Mouse (Mus musculus) common myeloid progenitor, adult 5-6 weeks (primary cell): ENCODE measurements around the gene H2-M10.6. TPM values are rescaled to one million over a fixed set of nuclear protein-coding genes. Genes with fewer than 3 reads are reported as not detected.
A peak's percentile ranks its signal among the peaks of the same experiment; 100 is the strongest.

Experiments used
- ATAC-seq: replicated peaks from 2 replicates; pipeline ENCODE4 v1.8.0; 2016; ENCODE audit warnings: low read depth, mild to moderate bottlenecking, moderate TSS enrichment, inconsistent platforms; ENCODE audit not compliant: poor library complexity, severe bottlenecking
- total RNA-seq: library from RNA; stranded (forward); fragments of 200-1000, 187-1606 nt; gene quantifications from 2 replicates; pipeline ENCODE4 v1.2.3, GENCODE M21; 2017

The H2-M10.6 gene
- total RNA-seq, 1 experiment from 2014 or later = not detected

DNA sequence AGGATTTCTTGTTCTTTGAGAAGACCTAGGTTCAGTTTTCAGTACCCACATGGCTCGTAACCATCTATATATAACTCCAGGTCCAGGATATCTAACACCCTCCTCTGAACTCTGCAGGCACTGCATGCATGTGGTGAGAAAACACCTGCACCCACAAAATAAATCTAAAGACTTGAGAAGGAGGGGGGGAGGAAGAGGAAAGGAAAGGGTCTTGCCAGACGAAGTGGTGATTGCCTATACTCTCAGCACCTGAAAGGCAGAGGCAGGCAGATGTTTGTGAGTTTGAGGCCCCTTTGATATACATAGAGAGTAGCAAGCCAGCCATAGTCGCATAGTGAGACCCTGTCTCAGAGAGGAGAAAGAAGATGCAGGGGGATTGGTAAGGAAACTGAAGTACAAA, 28.0 kb downstream of the H2-M10.6 start:
- ATAC-seq = no peak

DNA sequence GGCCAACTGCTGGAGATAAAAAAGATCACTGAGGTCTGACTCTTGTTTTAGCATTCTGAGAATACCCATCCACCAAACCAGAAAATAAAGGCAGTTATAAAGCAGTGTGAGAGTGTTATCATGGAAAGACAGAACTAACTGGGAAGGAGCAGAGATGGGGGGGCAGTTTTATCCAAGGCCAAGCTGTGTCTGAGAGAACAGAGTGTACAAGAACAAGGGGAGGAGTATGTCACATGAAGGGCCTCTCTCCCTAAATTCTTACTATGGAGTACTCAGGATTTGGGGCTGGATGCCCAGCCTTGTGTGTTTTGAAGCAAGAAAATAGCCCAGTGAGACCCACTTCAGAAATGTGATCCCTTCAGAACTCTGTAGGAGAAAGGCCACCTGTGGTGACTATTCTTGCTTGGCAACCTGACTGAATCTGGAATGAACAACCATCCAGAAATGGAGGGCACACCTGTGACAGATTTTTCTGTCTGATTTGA, 29.0 kb downstream of the H2-M10.6 start:
- ATAC-seq = no peak

DNA sequence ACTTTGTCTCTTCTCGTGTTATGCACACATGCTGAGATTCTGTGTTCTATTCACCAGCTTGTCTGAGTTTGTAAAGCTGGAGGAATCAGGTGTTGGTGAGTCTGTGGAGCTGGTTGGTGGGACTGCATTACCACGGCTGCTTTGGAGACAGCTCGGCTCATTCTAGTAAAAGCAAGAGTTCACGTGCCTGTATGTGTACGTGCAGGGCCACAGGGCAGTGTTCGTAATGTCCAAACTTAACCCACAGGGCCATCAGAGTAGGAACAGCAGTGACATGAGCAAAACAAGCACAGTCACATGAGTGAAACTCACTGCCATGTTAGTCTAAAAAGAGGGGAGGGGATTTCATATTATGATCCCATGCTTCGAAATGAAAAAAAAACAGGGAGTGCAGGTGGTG, 31.7 kb downstream of the H2-M10.6 start:
- ATAC-seq = no peak

DNA sequence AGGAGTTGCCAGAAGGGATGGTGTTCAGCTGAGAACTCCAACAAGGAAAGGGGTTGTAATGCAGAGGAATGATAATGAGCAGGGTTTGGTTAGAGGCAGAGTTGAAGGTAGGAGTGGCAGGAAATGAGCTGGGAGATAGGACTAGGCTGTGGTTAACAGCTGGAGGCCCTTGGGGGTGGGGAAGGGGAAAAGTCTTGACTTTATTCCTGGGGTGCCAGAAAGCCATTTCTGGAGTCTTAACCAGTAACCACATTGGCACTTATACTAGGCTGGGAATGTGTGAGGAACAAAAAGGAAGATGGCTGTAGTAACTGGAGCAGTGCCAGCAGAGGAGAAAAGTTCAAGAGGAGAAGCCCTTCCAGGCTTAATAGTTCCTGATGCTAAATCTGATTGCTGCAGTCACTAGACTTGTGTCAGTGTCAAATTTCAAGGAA, 32.3 kb downstream of the H2-M10.6 start:
- ATAC-seq = peak; percentile 92

DNA sequence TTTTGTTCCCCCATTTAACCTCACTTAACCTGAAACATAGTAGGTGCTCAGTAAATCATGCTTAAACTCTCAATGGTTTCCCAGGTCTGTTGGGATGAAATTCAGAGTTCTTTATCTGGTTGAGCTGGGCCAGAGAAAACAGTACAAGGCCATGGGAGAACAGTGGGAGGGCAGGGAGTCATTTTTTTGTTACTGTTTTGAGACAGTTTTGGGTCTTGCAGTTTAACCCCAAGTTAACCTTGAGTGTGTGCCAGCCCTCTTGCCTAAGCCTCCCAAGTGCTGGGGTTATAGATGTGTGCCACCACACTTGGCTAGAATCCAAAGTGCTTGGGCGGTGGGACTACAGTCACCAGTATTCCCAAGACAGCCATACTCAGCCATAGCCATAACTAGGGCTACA, 32.8 kb downstream of the H2-M10.6 start:
- no peak for ATAC-seq

DNA sequence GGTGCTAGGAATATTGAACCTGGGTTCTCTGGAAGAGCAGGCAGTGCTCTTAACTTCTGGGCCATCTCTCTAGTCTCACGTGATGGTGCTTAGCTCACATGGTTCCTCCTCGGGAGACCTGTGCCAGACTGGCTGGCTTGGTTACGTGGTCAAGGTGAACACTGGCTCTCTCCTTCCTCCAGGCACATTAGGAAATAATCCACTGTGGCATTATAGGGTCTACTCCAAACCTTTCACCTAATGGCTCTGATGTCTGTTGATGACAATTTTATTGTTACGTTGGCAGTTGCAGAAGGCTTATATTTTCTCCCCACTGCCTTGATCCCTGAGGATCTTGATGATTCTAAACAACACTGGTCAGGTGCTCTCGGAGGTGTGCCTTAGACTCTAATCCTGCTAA, 36.9 kb downstream of the H2-M10.6 start:
- no peak for ATAC-seq

DNA sequence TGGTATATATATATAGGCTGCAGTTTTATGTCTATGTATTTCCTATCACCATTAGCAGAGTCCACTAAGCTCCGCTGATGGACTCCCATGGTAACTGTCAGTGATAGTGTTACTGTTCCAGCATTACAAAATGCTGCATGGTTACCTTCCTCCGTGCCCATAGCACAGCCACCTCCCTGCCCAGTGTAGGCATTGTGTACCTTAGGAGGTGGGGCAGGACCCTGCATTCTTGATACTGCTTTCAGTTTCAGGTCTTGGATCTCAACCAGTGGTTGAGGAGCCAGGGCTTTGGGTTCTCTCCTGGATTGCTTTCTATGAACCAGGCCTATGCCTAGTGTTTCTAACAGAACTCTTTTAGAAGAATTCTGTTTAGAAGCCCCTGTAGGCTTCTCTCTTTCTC, 38.0 kb downstream of the H2-M10.6 start:
- ATAC-seq = no peak

DNA sequence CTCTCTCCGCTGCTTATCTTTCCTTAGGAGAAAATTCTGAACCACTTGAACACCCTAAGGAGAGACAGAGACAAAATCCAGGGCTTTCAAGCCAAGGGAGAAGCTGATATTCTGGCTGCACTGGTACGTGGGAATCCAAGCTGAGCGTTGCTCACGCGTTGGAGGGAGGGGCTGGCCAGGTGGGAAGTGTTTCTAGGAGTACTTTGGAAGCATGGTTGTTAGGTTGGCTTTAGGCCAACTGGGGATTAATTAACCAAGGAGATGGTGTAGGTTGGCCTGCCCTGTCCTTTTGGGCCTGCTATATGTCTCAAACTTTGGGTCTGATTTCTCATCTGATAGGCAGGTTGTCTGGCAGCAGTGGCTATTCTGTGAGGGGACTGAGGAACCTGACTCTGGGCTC, 39.2 kb downstream of the H2-M10.6 start:
- no peak for ATAC-seq

DNA sequence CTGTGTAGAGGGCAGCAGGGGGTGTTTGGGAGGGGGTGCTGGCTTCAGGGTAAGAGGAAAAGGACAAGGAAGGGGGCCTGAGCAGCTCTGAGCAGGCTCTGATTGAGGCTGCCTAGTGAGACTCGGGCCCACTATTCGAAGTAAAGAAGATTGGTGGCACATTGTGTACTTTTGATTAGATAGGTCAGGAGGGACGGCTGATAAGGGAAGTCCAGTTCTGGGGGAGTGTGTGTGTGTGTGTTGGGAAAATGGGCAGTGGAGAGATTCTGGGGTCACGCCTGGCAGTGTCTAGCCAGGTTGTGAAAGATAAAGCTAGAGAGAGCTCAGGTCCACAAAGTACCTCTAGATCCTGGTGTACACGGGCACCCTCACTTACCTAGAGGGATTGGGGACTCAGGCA, 39.7 kb downstream of the H2-M10.6 start:
- no peak for ATAC-seq

DNA sequence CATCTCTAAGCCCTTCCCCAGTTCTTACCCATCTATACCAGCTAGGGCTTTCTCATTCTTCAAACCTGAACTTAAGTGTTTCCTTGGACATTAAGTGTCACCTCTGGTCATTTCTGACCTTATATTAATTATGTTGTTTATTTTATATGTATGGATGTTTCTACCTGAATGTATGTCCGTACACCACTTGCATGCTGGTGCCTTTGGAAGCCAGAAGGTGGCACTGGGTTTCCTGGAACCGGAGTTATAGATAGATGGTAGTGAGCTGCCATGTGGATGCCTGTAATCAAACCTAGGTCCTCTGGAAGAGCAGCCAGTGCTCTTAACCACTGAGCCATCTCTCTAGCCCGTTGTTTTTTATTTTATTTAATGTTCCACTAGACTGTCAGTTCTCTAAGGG, 43.5 kb downstream of the H2-M10.6 start:
- ATAC-seq = no peak

DNA sequence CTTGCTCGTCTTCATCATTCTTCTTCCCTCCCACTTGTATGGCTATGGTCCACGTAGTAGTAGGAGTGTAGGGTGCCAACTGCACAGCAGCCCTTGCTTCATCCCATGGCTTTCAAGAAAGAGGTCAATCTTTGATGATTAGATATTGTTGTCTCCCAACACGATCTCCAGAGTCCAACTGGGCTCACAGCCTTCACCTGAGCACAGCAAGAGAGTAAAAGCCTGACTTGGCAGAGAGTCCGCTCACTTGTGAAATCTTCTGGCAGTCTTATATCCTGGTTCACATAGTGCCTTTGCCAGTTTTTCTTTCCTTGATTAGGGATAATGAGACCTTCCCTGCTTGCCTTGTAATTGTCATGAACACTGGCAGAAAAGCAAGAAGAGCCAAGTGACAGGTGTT, 44.3 kb downstream of the H2-M10.6 start:
- ATAC-seq = no peak

DNA sequence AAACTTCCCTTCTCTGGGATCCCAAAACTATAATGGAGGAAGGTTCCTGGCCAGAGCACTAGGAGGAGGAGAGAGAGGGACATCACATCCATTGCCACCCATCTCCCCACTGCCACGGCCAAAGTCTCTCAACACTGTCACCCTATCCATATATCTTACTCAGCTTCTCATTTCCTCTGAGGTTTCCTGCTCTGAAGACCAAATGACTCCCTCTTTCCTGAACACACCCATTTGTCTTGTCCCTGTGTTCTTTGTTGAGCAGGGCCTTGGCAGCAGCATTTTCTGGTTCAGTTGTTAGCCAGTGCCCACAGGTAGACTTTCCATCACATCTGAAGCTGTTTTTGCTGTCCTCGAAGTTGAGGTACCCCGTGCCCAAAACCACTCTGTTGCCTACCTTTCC, 46.2 kb downstream of the H2-M10.6 start:
- peak; percentile 77 for ATAC-seq

DNA sequence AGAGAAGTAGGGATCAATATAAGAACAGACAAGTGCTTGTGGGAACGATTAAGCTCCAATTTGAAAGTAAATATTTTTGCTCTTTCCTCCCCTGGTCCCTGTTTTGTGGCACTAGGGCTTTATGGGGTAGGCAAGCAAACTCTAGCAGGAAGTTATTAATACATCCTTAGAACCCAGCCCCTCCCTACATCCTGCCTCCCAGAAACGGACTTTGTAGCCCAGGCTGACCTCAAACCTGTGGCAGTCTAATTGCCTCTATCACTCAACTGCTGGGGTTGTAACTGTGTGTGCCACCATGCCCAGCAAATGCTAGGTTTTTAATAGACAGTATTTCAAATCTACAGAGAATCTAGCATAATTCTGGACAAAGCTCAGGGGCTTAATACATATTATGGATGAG, 49.7 kb downstream of the H2-M10.6 start:
- ATAC-seq = no peak

Other genes with a start within 250 kb of the H2-M10.6 start
- not detected in 2 replicates for gene H2-M9, start 169.5 kb upstream of the H2-M10.6 start, total RNA-seq
- not detected in 2 replicates for gene H2-M1, start 140.0 kb upstream of the H2-M10.6 start, total RNA-seq
- gene H2-M10.5, start 39.3 kb upstream of the H2-M10.6 start, total RNA-seq = not detected in 2 replicates
- gene Trim26, start 25.0 kb downstream of the H2-M10.6 start, total RNA-seq = 10.8 and 18.0 TPM in 2 replicates
- 0.18 TPM in 1 of 2 replicates, not detected in the other for gene Trim15, start 55.0 kb downstream of the H2-M10.6 start, total RNA-seq
- 4.3 and 8.9 TPM in 2 replicates for gene Trim10, start 57.4 kb downstream of the H2-M10.6 start, total RNA-seq
- gene Trim40, start 78.0 kb downstream of the H2-M10.6 start, total RNA-seq = not detected in 2 replicates
- gene Trim31, start 85.9 kb downstream of the H2-M10.6 start, total RNA-seq = not detected in 2 replicates
- gene Rnf39, start 130.7 kb downstream of the H2-M10.6 start, total RNA-seq = 0.05 TPM in 1 of 2 replicates, not detected in the other
- gene Ppp1r11, start 139.6 kb downstream of the H2-M10.6 start, total RNA-seq = 41.4 and 79.0 TPM in 2 replicates
- 35.6 and 37.3 TPM in 2 replicates for gene Znrd1, start 146.4 kb downstream of the H2-M10.6 start, total RNA-seq
- gene Znrd1as, start 146.4 kb downstream of the H2-M10.6 start, total RNA-seq = 7.8 and 9.0 TPM in 2 replicates
- gene 2410137M14Rik, start 169.1 kb downstream of the H2-M10.6 start, total RNA-seq = not detected in 2 replicates
- gene H2-M5, start 177.4 kb downstream of the H2-M10.6 start, total RNA-seq = not detected in 2 replicates
- 1.1 and 2.9 TPM in 2 replicates for gene Zfp57, start 189.0 kb downstream of the H2-M10.6 start, total RNA-seq
- not detected in 2 replicates for gene Mog, start 211.2 kb downstream of the H2-M10.6 start, total RNA-seq
- 1.3 and 3.5 TPM in 2 replicates for gene Gabbr1, start 233.8 kb downstream of the H2-M10.6 start, total RNA-seq